Mouse (Mus musculus): ENCODE measurements at regions not wholly inside any gene's neighbourhood (a gene's known extent, or its start where the extent isn't known, plus 50 kb on each side); places are given as distances from the start of the nearest gene placed in this dataset.

GRCm38 (mm10) chr5:4697346-4698095 lies 60.3 kb downstream of the Fzd1 start:
- no peak for DNase-seq (ENCODE audit: low spot score)

DNA sequence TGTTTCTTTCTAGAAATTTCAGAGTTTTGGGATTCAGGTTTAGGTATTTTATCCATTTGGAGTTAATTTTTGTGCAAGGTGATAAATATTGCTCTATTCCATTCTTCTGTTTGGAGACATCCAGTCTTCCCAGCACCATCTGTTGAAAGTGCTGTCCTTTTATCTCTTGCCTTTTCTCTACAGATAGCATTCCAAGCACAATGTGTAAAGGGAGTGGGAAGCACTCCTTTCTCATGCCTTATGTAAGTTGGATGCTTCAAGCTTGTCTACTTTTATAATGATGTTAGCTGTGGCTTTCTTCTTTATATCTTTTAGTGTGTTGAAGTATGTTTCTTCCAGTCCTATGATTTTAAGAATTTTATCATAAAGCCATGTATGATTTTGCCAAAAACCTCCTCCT lies 61.1 kb downstream of the Fzd1 start:
- DNase-seq (ENCODE audit: low spot score): no peak

- no peak for DNase-seq (ENCODE audit: low spot score)
Observed at GRCm38 (mm10) chr5:4689130-4689529, 68.7 kb downstream of the Fzd1 start.

GRCm38 (mm10) chr5:4675316-4675715 lies 82.5 kb downstream of the Fzd1 start:
- no peak for DNase-seq (ENCODE audit: low spot score)

DNA sequence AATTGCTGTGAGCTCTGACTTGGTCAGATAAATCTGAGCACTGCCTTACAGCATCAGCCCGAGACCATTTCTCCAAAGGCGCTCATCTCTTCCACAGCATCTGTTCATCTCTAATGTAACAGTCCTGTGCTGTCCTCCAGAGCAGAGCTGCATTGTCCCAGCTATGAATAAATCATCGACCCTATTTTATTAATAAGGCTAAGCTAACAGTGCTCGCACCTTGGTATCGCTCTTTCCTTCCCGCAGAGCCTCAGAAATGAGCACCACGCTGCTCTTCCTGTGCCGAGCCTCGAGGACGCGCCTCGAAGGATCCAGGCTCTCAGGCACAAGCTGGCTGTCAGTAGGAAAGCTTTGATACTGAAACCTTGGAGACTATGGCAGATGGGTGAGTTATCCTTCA lies 91.5 kb downstream of the Fzd1 start:
- no peak for DNase-seq (ENCODE audit: low spot score)

DNA sequence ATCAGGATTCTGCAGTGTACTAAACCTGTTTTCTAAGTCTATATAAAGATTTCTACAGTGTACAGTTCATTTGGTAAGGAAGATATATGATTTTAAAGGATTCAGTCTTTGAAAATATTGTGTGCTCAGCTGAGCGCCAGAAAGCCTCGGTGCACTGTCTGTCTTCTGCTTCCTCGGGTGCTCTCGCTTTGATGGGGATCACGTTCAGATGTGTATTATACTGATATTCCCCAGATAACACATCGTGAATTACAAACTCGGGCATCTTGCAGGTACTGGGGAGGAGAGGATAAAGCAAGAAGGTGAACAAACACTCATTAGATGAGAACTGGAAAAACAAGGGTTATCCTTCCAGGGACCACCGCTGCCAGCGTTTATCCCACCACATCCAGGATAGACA lies 91.9 kb downstream of the Fzd1 start:
- no peak for DNase-seq (ENCODE audit: low spot score)

DNA sequence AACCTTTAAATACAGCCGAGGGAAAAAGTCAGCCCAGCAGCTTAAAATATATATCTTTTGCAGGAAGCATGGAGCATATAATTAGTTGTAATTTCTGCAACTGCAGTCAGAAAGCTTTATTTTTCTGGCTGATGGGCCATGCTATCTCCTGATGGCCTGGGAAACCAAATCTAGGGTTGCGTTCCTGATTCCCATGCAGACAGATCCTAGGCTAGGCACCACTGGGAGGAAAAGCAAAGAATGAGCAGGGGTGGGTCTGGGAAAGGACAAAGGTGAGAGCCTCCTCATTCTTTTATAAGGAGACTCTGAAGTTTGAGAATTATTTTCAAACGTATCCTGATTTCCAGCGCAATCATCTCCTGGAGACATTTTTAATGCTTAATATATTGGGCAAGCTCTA lies 92.9 kb downstream of the Fzd1 start:
- DNase-seq (ENCODE audit: low spot score): no peak

DNA sequence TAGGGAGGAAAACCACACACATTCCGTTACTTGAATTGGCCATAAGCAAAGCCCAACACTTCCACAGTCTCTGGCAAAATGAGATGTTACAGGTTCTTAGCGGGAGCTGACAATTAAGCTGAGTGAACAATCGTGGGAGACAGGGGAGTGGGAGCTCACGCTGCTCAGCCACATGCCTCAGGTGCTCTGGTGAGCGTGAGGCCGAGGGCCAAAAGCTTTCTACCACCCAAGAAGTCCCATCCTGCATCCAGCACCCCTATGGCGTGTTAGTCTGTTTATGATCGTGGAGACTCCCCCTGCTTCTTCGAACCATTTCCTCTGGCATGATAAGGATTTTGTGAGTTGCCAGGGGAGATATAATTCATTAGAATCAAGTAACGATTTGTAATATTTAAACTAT lies 93.3 kb downstream of the Fzd1 start:
- no peak for DNase-seq (ENCODE audit: low spot score)

- no peak for DNase-seq (ENCODE audit: low spot score)
Observed at GRCm38 (mm10) chr5:4662198-4662585, 95.6 kb downstream of the Fzd1 start.

DNA sequence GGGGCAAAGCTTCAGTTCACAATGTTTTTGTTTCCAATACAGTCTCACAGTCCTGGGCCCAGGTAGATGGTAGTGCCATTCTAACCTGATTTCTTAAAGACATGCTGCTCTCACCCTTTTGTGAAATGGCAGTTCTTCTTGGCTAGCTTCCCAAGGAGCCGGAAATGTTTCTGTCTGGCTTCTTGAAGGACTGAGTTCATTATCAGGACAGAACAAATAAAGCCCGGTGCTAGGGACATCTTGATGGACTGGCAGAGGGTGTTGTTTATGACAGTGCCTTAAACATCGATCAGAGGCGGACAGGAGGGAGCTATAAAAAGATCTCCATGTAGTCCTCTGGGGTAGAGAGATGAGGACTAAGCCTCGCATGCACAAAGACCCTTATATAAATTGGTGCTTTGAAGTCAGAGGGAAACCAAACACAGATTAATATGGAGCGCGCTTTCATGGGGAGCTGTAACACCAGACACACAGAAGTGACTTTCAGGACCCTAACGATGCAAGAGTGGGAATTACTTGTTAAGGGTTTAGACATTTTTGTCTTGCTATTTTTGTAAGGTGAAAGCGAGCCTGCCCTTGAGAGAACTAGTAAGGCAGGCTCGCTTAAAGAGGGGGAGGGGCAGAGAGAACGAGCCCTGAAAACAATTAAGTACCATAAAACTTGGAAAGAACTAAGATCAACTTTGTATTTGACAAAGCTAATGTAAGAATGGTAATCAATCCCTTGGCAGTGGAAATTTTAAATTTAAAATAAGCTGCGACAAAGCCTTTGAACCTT lies 96.2 kb downstream of the Fzd1 start:
- peak; percentile 24 for DNase-seq (ENCODE audit: low spot score)

- DNase-seq (ENCODE audit: low spot score): no peak
Observed at GRCm38 (mm10) chr5:4657982-4658381, 99.9 kb downstream of the Fzd1 start.

DNA sequence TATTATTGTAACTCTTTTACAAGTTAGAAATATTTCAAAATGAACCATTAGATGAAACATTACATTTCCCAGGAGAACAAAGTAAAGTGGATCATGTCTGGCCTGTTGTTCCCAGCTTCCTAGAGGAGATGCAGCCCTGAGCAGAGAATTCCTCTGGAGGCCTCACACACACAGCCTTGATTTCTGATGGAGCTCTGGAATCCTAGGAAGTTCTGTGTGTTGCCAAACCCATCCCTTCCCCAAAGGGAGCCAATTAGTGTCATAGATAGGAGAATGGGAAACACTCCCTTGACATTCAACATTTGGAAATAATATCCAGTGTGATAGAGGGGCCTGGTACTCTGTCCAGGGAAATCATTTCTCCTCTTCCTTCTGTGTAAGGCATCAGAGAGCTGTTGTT lies 103.6 kb downstream of the Fzd1 start:
- no peak for DNase-seq (ENCODE audit: low spot score)

GRCm38 (mm10) chr5:4651167-4651955 lies 106.5 kb downstream of the Fzd1 start:
- peak; percentile 54 for DNase-seq (ENCODE audit: low spot score)

GRCm38 (mm10) chr5:4650709-4651108 lies 107.1 kb downstream of the Fzd1 start:
- DNase-seq (ENCODE audit: low spot score): no peak

- DNase-seq (ENCODE audit: low spot score): no peak
Observed at GRCm38 (mm10) chr5:4649858-4650556, 107.8 kb downstream of the Fzd1 start.

GRCm38 (mm10) chr5:4641041-4641440 lies 116.8 kb downstream of the Fzd1 start:
- no peak for DNase-seq (ENCODE audit: low spot score)

DNA sequence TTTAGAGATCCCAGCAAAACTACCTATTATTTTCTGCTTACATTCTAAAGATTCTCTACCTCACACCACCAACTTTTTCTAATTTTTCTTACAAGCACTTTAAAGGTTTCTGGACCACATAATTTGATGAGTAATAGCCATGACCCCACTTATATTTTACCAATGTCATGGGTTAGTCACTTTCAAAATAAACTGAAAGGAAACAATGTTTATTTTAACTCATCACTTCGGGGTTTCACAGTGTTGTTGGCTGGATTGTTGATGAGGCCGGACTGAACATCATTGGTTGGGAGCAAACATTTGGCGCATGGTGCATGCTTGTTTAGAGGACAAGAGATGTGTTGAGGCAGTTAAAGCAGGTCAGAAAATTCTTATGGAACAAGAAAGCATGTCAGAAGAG lies 124.1 kb downstream of the Fzd1 start:
- DNase-seq (ENCODE audit: low spot score): no peak

- no peak for DNase-seq (ENCODE audit: low spot score)
Observed at GRCm38 (mm10) chr5:4625206-4625605, 132.6 kb downstream of the Fzd1 start.

GRCm38 (mm10) chr5:4623625-4624024 lies 134.2 kb downstream of the Fzd1 start:
- no peak for DNase-seq (ENCODE audit: low spot score)

DNA sequence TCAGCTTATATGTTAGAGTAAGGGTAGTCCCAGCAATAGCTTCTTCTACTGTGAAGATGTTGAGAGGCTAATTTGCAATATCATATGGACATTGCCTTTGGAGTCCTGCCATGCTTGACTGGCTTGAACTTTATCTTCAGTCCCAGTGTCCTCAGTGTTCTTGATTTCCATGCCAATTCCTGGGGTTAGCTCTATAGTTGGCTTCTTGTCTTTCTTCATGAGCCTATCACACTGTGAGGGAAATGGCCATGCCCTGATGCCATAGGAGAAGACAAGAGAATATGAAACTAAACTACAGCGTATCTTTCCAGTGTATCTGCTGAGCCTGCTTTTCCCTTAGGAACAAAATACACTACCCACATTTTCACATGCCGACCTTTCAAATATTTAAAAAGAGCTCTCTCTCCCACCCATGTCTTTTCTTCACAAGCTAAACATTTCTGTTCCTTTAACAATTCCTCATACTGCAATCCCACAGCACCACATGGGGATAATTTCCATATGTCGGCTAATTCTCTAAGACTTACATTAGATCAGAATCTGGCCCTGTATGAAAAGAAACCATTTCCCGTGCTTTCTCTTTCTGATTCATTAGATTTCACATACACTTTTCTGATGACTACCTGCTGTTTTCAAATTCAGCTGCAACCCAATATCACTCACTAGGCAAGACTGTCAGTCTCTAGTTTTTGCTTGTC lies 137.2 kb downstream of the Fzd1 start:
- no peak for DNase-seq (ENCODE audit: low spot score)

GRCm38 (mm10) chr5:4615233-4615632 lies 142.6 kb downstream of the Fzd1 start:
- no peak for DNase-seq (ENCODE audit: low spot score)

DNA sequence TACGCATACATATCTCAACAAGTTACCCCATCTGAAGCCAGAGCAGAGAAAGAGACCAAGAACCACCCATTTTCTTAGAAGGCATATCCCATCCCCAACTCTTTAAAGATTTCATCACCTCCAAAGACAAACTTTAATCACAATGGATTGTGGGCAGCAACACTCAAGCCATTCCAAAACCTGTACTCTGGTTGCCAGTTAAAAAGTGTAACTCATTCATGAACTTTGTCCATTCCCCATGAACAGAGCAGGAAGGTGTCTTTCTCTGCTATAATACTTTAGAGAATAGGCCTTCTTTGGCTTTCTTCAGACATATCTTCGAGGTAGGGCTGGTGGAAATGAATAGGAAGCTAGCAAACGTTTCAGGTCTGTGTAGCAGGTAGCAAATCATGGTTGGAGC lies 160.4 kb downstream of the Fzd1 start:
- DNase-seq (ENCODE audit: low spot score): no peak
